Mouse (Mus musculus): ENCODE data around the gene Tmem245. TPM values are rescaled to one million over a fixed set of nuclear protein-coding genes. Genes with fewer than 3 reads are reported as not detected.

Gene Tmem245
- polyA plus RNA-seq, 1 experiment from 2014 or later: 12.6 TPM

GRCm38 (mm10) chr4:56937136-56937535, 10.1 kb downstream of the Tmem245 start:
- DNase-seq (ENCODE audit: low spot score) (peak; percentile 80), ATAC-seq (peak; percentile 93)
- Histone ChIP-seq H3K36me3 (ENCODE audit: insufficient read depth, low read length) (no peaks in the 10 kb centered on the region; the same call in 1 of the 2 replicates), H3K27ac (ENCODE audit: low read length) (peak overlapping the region; percentile 64), H3K27me3 (replicated peaks; ENCODE audit: insufficient read depth, low read length) (no peaks in the 10 kb centered on the region), H3K9me3 (ENCODE audit: low read length) (no peaks in the 10 kb centered on the region), H3K9ac (replicated peaks; ENCODE audit: low read depth) (no peak overlapping the region), H3K4me1 (ENCODE audit: insufficient read depth, low read depth, low read length) (peaks cover 12% of the 10 kb centered on the region; the same call in 1 of the 2 replicates), H3K4me2 (replicated peaks; ENCODE audit: low read depth, low read length) (no peak overlapping the region), H3K4me3 (ENCODE audit: low read depth, low read length) (no peak overlapping the region)
- TF ChIP-seq CTCF (IDR thresholded peaks at IDR 0.05) (no peak), EP300 (IDR thresholded peaks at IDR 0.05) (no peak)
- 45% methylated on average over 6 of the region's 6 CpGs for WGBS

DNA sequence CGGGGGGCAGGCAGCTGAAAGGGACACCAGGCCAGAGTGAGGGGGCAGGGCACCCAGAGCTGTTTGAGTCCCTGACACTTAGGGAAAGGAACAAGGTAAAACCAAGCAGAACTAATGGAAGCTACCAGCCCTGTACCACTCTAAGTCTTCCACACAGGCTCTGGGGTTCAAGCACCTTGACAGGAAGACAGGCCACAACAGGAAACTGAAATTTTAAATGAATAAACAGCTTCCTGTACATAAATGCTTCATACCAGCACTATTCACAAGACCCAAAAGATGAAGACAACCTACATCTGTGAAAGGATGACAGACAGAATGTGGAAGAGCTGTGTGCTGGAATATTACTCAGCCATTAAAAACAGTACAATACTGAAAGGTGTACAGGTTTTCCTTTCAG, 11.9 kb downstream of the Tmem245 start:
- H3K4me1 ChIP-seq (ENCODE audit: insufficient read depth, low read depth, low read length): peaks cover 12% of the 10 kb centered on the region; the same call in 1 of the 2 replicates
- no peak overlapping the region for H3K27ac ChIP-seq (ENCODE audit: low read length)
- ATAC-seq (no peak), DNase-seq (ENCODE audit: low spot score) (no peak)
- no peak overlapping the region for H3K4me3 ChIP-seq (ENCODE audit: low read depth, low read length)
- no peak for TF ChIP-seq CTCF (IDR thresholded peaks at IDR 0.05)
- no peak for TF ChIP-seq EP300 (IDR thresholded peaks at IDR 0.05)
- no peaks in the 10 kb centered on the region for H3K9me3 ChIP-seq (ENCODE audit: low read length)
- H3K4me2 ChIP-seq (replicated peaks; ENCODE audit: low read depth, low read length): no peak overlapping the region
- H3K27me3 ChIP-seq (replicated peaks; ENCODE audit: insufficient read depth, low read length): no peaks in the 10 kb centered on the region
- WGBS: no CpG with 5 or more reads among the region's 1 CpGs
- no peaks in the 10 kb centered on the region; the same call in 1 of the 2 replicates for H3K36me3 ChIP-seq (ENCODE audit: insufficient read depth, low read length)
- no peak overlapping the region for H3K9ac ChIP-seq (replicated peaks; ENCODE audit: low read depth)

DNA sequence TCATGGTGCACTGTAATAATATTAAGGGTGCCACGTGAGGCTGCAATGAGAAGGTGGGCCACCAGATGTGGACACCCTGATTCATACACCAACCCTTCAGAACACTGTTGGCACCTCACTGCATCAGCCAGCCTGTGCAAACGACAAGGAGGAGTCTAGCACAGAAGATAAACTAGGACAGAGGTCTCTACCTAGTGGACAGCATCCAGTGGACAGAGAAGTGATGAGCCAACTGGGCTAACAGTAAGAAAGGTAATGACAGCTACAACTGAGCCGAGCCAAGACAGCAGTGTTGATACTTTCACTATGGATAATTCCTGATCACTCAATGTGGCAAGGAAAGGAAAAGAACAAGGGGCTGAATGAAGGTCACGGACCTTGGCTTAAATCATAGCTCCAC, 14.1 kb downstream of the Tmem245 start:
- DNase-seq (ENCODE audit: low spot score) (no peak), ATAC-seq (no peak)
- Histone ChIP-seq H3K27ac (ENCODE audit: low read length) (no peak overlapping the region), H3K36me3 (ENCODE audit: insufficient read depth, low read length) (no peaks in the 10 kb centered on the region; the same call in 1 of the 2 replicates), H3K4me3 (ENCODE audit: low read depth, low read length) (no peak overlapping the region), H3K9ac (replicated peaks; ENCODE audit: low read depth) (no peak overlapping the region), H3K9me3 (ENCODE audit: low read length) (no peaks in the 10 kb centered on the region), H3K27me3 (replicated peaks; ENCODE audit: insufficient read depth, low read length) (no peaks in the 10 kb centered on the region), H3K4me2 (replicated peaks; ENCODE audit: low read depth, low read length) (no peak overlapping the region), H3K4me1 (ENCODE audit: insufficient read depth, low read depth, low read length) (peaks cover 14% of the 10 kb centered on the region)
- 89% methylated on average over 4 of the region's 4 CpGs for WGBS
- no peak for TF ChIP-seq CTCF (IDR thresholded peaks at IDR 0.05)
- TF ChIP-seq EP300 (IDR thresholded peaks at IDR 0.05): no peak

DNA sequence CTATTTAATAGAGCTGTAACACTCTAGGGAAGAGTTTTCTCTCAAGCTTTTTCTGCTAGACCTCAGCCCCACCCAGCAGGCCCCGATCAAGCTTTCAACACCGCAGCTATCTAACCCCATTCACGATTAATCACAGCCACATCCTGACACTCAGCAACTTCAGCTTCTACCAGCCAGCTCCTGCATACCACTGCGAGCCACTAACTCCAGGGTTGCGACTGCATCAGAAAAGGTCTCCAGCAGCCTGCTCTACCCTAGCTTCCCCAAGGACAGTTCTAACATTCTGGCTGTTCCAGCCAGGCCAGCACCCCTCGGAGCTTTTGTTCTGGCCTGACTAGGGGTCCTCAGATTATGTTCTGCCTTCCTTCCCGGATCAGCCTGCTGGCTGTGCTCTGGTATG, 15.1 kb downstream of the Tmem245 start:
- no peak for ATAC-seq
- no peak overlapping the region for H3K4me2 ChIP-seq (replicated peaks; ENCODE audit: low read depth, low read length)
- 73% methylated on average over 7 of the region's 7 CpGs for WGBS

DNA sequence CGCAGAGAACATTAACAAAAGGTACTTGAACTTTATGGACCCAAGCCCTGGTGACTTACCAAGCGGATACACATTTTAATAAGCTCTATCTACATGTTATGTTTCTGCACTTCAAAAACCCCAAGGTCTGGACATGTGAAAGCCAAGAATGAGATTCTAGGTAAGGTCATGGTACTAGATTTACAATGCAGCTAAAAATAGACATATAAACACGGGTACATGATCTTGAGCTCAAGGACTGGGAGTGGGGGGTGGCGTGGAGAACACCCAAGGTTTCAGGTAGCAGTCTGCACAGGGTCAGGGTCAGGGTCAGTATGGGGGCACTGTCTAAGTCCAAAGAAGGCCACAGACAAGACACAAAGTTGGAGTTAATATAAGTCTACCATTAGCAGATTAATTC, 16.9 kb downstream of the Tmem245 start:
- no peak overlapping the region for H3K27ac ChIP-seq (ENCODE audit: low read length)
- ATAC-seq: no peak
- H3K4me2 ChIP-seq (replicated peaks; ENCODE audit: low read depth, low read length): no peak overlapping the region
- no peak overlapping the region for H3K4me3 ChIP-seq (ENCODE audit: low read depth, low read length)
- peaks cover 4% of the 10 kb centered on the region; the same call in 1 of the 2 replicates for H3K4me1 ChIP-seq (ENCODE audit: insufficient read depth, low read depth, low read length)
- no peak for TF ChIP-seq EP300 (IDR thresholded peaks at IDR 0.05)
- no peak for TF ChIP-seq CTCF (IDR thresholded peaks at IDR 0.05)
- DNase-seq (ENCODE audit: low spot score): no peak
- no peaks in the 10 kb centered on the region for H3K9me3 ChIP-seq (ENCODE audit: low read length)
- H3K9ac ChIP-seq (replicated peaks; ENCODE audit: low read depth): no peak overlapping the region
- H3K36me3 ChIP-seq (ENCODE audit: insufficient read depth, low read length): peaks cover 7% of the 10 kb centered on the region; the same call in 1 of the 2 replicates
- WGBS: 56% methylated on average over 4 of the region's 4 CpGs
- no peaks in the 10 kb centered on the region for H3K27me3 ChIP-seq (replicated peaks; ENCODE audit: insufficient read depth, low read length)

More for the DNA sequence above, 15.1 kb downstream of the Tmem245 start:
- TF ChIP-seq CTCF (IDR thresholded peaks at IDR 0.05) (no peak), EP300 (IDR thresholded peaks at IDR 0.05) (no peak)
- no peaks in the 10 kb centered on the region; the same call in 1 of the 2 replicates for H3K36me3 ChIP-seq (ENCODE audit: insufficient read depth, low read length)
- no peak for DNase-seq (ENCODE audit: low spot score)
- no peak overlapping the region for H3K4me3 ChIP-seq (ENCODE audit: low read depth, low read length)
- no peaks in the 10 kb centered on the region for H3K27me3 ChIP-seq (replicated peaks; ENCODE audit: insufficient read depth, low read length)
- no peaks in the 10 kb centered on the region for H3K9me3 ChIP-seq (ENCODE audit: low read length)
- H3K27ac ChIP-seq (ENCODE audit: low read length): no peak overlapping the region
- no peak overlapping the region for H3K9ac ChIP-seq (replicated peaks; ENCODE audit: low read depth)
- peaks cover 13% of the 10 kb centered on the region for H3K4me1 ChIP-seq (ENCODE audit: insufficient read depth, low read depth, low read length)

- 79% methylated on average over 4 of the region's 4 CpGs for WGBS
- Histone ChIP-seq H3K36me3 (ENCODE audit: insufficient read depth, low read length) (peaks cover 18% of the 10 kb centered on the region; the same call in 1 of the 2 replicates), H3K27me3 (replicated peaks; ENCODE audit: insufficient read depth, low read length) (no peaks in the 10 kb centered on the region), H3K4me2 (replicated peaks; ENCODE audit: low read depth, low read length) (no peak overlapping the region), H3K27ac (ENCODE audit: low read length) (no peak overlapping the region), H3K9ac (replicated peaks; ENCODE audit: low read depth) (no peak overlapping the region), H3K9me3 (ENCODE audit: low read length) (no peaks in the 10 kb centered on the region), H3K4me3 (ENCODE audit: low read depth, low read length) (no peak overlapping the region), H3K4me1 (ENCODE audit: insufficient read depth, low read depth, low read length) (peaks cover 4% of the 10 kb centered on the region; the same call in 1 of the 2 replicates)
- DNase-seq (ENCODE audit: low spot score): no peak
- TF ChIP-seq EP300 (IDR thresholded peaks at IDR 0.05): no peak
- TF ChIP-seq CTCF (IDR thresholded peaks at IDR 0.05): no peak
- no peak for ATAC-seq
Measured at GRCm38 (mm10) chr4:56926971-56927370, 20.3 kb downstream of the Tmem245 start.

GRCm38 (mm10) chr4:56922229-56922628, 25.0 kb downstream of the Tmem245 start:
- Histone ChIP-seq H3K4me3 (ENCODE audit: low read depth, low read length) (no peak overlapping the region), H3K4me1 (ENCODE audit: insufficient read depth, low read depth, low read length) (no peaks in the 10 kb centered on the region), H3K9ac (replicated peaks; ENCODE audit: low read depth) (no peak overlapping the region), H3K36me3 (ENCODE audit: insufficient read depth, low read length) (peaks cover 18% of the 10 kb centered on the region; the same call in 1 of the 2 replicates), H3K27me3 (replicated peaks; ENCODE audit: insufficient read depth, low read length) (no peaks in the 10 kb centered on the region), H3K4me2 (replicated peaks; ENCODE audit: low read depth, low read length) (no peak overlapping the region), H3K9me3 (ENCODE audit: low read length) (no peaks in the 10 kb centered on the region), H3K27ac (ENCODE audit: low read length) (no peak overlapping the region)
- 92% methylated on average over 11 of the region's 11 CpGs for WGBS
- DNase-seq (ENCODE audit: low spot score) (no peak), ATAC-seq (no peak)
- TF ChIP-seq EP300 (IDR thresholded peaks at IDR 0.05) (no peak), CTCF (IDR thresholded peaks at IDR 0.05) (no peak)

Measured in lung, postnatal 0 days (tissue).